Mouse (Mus musculus): Measurements from ENCODE around the gene Olah.
A peak's percentile ranks its signal among the peaks of the same experiment; 100 is the strongest.

Olah gene

GRCm38 (mm10) chr2:3348919-3349318, 48.1 kb downstream of the Olah start:
- peak; percentile 13 to 14 for DNase-seq

DNA sequence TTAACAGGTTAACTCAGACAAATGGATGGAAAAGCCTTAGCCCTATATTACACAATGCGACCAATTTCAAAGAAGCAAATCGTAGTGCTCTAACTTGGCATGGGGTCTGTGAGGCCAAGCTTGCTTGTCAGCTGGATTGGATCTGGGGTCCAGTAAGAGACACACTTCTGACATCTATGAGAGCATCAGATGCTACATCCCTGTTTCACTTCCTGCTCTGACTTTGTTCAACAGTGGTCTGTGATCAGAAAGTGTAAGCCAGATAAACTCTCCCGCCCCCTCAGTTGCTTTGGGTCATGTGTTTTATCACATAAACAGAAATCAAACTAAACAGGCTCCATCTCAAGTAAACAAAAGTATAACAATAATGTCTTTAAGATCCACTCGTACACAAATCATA, 48.6 kb downstream of the Olah start:
- DNase-seq, result no peak

- peak; percentile 77 to 78 for DNase-seq
These were observed 61.3 kb downstream of the Olah start, which contains the start of gene Acbd7 for GRCm38 (mm10) chr2:3335611-3336301. Acbd7 (plus strand) TSS chr2:3336168.

DNA sequence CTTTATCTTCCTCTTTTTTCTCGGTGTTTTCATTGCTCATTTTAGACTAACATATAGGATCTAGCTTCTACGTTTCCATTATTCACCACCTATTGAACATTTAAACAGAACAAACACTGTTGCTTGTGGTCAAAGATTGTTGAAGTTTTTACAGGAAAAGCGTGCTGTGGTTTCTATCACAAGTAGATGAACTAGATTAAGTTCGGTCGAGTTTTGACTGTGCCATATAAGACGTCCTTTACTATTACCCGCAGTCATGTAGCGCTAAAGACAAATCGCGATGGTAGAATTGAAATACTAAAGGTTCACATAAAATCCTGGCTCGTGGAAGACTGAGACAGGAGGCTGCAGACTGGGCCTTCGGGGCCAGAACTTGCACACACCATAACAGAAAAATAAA, 63.2 kb downstream of the Olah start:
- no peak for DNase-seq

DNA sequence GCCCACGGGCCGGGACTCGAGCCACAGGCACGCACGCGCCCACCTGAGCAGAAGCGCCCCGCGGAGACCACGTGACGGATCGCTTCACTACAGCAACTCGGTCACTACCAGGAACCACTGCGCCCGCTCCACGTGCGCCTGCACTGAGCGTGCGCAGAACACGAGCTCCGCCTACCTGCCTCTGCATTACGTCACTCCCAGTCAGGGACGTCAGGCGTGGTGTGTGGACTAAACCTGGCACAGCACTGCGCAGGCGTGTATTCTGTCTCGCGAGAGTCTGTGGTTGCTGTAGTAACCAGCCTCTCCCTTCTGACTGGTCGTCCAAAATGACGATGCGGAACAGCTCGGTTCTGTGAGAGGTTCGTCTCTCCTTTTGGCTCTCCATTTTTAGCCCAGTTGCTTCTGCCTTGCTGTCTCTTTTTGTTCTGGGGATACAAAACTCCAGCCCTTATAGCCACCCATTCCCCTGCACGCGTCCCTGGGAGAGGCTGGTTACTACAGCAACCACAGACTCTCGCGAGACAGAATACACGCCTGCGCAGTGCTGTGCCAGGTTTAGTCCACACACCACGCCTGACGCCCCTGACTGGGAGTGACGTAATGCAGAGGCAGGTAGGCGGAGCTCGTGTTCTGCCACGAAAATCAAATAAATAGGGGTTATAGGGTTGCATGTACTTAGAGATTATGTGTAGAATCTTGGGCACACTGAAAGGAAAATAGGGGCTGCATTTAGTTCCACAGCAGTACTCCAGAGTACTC, 64.3 kb downstream of the Olah start, which contains the start of gene Rpp38:
TSS of gene Rpp38 (minus strand) at position 160 of the 759 bp plus-strand sequence.
- peak; percentile 98 to 99 for DNase-seq

DNA sequence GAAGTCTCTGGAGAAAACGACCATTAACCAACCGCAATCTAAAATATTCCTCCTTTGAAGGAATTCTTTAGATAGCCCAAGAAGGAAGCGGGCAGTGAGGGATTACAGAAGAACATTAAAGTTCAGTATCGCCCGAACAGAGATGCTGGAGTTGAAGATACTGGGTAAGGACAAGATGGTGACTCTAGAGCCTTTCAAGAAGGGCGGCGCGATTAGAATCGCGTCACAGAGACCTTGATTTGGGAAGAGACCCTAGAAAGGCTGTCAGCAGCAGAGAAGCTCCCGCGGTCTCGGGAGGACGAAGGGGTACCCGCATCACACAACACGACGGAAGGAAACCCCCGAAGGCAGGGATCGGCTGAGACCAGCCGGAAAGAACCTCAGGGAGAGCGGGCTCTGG, 65.0 kb downstream of the Olah start:
- DNase-seq, result no peak

GRCm38 (mm10) chr2:3331071-3331703, 65.8 kb downstream of the Olah start:
- no peak for DNase-seq

- DNase-seq, result peak; percentile 64 to 82
These were observed 69.7 kb downstream of the Olah start for GRCm38 (mm10) chr2:3327351-3327750.

DNA sequence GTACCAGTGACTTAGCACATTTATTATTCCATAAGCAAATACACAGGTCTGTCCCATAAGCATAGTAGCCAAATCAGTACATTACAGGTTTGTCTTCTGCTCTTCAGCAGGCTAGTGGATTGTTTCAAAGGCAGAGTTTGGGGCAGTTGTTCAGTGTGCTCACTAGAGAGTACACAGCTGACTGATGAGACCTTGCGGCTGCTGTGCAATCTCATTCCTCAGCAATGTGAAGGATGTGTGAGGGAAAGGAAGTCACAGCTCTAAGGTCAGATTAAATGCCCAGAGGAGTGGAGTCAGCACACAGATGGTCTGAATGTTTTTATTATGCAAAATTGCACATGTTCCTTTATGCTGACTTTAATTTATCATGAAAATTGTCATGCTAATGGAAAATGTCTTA, 70.5 kb downstream of the Olah start:
- no peak for DNase-seq

DNA sequence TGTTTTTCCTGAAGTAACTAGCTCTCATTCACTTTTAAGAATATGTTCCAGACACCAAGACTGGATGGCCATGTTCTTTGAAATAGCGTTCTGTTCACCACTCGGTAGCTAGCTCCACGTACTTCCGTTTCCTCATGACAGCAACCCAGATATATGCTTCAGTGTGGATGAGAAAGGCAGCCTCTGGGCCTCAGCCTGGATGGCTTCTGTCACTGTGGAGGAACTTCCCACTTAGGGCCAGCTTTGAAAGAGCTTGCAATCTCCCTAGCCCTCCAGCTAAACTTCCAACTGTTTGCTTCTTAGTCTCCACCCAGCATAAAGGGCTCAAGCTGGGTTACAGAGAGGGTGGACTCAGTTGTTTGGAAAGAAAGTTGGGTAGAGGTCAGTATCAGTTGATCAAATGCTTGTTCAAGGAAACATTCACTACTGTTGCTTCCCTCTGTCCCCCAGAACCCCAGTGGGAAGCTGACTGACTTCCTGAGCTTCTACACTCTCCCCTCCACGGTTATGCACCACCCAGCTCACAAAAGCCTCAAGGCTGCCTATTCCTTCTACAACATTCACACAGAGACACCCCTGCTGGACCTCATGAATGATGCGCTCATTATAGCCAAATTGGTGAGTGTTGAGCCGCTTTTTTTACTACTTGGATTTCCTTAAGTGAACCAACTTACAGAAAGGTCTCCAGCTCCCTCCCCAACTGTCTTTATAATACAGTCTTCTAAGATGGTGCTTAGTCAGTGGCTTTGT, 72.5 kb downstream of the Olah start:
- no peak for DNase-seq

GRCm38 (mm10) chr2:3323132-3323531, 73.9 kb downstream of the Olah start:
- DNase-seq, result no peak

- peak; percentile 43 to 72 for DNase-seq
These were observed 91.5 kb downstream of the Olah start for GRCm38 (mm10) chr2:3305426-3306025.

- DNase-seq, result no peak
These were observed 101.2 kb downstream of the Olah start for GRCm38 (mm10) chr2:3295826-3296225.

GRCm38 (mm10) chr2:3292170-3292569, 104.8 kb downstream of the Olah start:
- no peak for DNase-seq
